Mouse (Mus musculus): ENCODE measurements around the gene Ccdc28b. TPM values are rescaled to one million over a fixed set of nuclear protein-coding genes. Genes with fewer than 3 reads are reported as not detected.

Ccdc28b gene
- 10 to 100 TPM; 35.0 to 41.0 TPM for total RNA-seq (2021)

DNA sequence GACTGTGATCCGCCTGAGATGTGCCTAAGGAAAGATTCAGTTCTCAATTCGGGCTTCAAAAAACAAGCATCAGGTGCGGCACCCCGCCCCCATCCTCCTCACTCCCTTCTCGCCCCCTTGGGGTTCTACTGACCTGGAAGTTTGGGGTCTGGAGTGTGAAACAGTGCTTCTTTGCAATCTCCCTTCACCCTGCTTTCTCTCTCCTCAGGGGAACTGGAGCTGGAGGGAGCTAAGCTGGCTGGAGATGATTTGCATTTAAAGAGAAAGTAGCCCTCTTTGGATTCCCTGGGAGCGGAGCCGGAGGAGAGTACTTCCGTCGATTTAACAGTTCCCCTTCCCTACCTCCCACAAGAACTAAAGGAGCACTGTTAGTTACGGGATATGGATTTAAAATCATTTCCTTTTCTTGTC is at the start of gene Ccdc28b:
Gene Ccdc28b (minus strand): TSS at position 267 of the 411 bp plus-strand sequence.
- intact Hi-C loops (cut with DNase I), result loop anchor here (1.0 kb wide), 1 partner anchor 17 kb away; no protein-coding TSS in a partner anchor
- DNase-seq, result peak; percentile 69 to 74

DNA sequence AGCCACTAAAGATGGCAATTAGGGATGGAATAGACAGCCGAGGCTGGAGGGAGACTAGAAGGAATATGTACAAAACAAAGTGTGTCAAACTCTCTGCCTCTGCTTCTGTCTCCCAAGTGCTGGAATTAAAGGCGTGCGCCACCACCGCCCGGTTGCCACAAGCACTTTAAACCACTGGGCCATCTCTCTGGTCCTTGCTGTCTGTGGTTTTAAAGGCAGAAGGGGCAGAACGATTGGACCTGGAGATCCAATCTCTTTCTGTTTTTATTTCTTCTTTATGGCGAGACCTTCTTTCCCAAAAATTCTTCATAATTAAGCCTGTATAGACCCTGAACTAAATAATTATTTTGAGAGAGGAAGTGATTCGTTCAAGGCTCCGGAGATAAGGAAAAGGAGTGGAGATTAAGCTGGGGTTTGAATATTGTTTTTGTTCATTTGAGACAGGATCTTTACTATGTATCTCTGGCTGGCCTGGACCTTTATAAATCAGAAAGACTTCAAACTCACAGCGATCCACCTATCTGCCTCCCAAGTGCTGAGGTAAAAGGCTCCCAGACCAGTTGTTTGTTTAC is 49.2 kb upstream of the Ccdc28b start:
- intact Hi-C loops (cut with DNase I), result loop anchor here (1.0 kb wide), 1 partner anchor 23 kb away; the partner anchor contains the start of gene Tmem39b
- DNase-seq, result peak in 1 of 2 experiments; percentile 15

DNA sequence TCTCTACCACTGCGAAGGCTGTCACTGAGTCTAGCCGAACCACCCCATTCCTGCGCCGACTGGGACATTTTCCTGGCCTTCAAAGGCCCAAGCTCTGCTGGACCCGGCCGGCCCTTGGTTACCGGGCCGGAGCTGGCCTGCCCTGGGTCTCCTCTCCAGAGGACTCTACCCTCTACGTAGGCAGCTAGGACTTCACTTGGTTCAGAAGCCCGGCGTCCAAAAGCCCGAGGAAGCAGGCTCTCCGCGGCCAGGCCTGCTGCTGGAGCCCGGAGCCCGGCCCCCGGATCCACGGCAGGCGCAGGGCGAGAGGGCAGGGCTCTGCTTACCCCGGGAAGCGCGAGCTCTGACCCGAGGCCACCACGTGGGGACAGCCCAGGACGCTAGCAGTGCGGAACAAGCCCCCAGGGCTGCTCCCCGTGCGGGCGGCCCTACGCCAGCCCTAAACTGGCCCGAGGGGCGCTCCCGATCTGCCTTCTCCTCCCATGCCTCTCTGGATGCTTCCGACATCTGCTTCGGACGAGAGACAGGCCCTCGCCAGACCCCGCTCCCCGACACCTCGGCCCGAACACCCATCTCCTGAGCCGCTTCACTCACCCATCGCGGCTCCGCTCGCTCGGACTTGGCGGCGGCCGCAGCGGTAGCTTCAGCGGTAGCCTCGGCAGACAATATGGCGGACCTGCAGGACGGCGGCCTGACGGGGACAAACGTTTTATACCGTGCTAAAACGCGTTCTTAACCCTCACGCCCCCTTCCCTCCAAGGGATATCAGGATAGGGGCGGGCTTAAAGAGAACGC is 48.5 kb upstream of the Ccdc28b start, which contains the start of gene Kpna6:
Gene Kpna6 (minus strand): TSS at position 685 of the 795 bp plus-strand sequence.
- peak; percentile 95 to 96 for DNase-seq
- intact Hi-C loops (cut with DNase I), result no loop called here

DNA sequence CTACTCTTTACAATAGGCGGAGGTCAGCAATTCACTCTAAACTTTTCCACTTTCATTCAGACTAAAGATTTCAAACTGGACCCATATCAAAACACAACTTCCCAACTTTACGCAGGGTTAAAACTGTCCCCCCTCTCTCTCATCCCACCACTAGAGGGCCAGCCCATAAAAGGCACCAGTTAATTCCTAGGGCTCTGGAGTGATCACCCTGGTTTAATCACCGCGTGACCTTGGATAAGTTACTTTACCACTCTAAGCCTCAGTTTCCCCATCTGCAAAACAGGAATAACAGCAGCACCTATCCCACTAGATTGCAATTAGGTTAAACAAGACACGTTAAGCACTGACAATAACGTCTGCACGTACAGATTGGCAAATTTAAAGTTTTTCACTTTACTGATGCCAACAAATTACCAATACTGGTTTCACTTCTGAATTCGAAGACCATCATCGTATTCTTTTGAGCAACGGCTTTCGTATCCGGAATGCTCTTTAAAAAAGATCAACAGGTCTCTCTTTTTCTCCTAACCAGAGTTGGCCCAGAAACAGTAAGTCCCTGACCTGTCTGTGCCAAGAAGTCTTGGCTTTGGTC is 47.8 kb upstream of the Ccdc28b start:
- intact Hi-C loops (cut with DNase I), result no loop called here
- DNase-seq, result peak; percentile 63 to 73

DNA sequence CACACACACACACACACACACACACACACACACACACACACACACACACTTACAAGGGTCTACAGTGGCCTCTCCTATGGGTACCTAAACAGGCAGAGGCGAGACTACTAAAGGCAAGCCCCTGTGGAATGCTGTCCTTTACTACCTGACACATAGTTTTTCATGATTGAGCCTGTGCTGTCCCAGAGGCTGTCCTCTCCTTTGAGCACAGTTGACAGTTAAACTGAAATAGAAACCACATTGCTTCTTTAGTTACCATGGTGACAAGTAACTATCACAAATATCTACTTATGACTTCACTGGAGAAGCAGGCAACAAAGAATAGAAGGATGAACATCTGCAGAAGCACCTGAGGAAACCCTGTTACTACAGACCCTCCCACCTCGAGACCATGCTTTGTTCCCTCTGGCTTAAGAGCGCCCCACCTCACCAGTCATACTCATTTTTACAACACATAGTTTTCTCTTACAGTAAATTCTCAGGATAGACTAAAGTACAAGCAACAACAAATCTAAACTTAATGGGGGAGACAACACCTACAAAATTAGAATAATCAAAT is 38.6 kb upstream of the Ccdc28b start:
- intact Hi-C loops (cut with DNase I), result no loop called here
- no peak for DNase-seq

DNA sequence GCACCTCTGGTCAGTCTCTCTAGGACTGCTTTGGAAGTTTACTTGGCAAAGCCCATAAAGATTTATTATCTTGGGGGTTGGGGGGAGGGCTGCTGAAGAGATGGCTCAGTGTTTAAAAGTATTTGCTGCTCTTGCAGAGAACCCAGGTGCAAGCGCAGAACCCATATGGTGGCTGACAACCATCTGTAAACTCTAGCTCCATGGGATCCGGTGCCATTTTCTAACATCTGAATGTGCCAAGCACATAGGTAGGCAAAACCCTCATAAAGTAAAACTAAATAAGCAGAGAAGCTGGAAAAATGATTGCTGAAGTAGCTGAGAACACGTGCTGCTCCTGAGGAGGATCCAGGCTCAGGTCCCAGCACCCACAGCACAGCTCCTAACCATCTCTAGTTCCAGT is 37.8 kb upstream of the Ccdc28b start:
- intact Hi-C loops (cut with DNase I), result no loop called here
- no peak for DNase-seq

DNA sequence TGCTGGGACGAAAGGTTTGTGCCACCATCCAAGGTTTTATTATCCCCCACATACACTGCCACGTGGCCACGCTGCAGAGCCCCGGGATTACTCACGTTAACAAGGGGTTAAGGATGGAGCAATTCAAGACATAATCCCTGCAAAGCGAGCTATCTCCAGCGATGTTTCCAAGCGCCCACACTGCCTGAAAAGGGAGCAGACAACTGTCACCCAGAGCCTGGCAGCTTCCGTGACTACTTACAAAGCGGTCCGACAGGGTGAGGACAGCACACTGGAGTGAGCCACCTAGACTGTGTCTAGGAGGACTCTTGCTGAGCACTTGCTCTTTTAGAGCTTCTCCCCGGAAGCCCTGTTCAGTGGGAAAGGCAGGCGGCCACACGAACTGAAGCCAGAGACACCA is 31.0 kb upstream of the Ccdc28b start:
- intact Hi-C loops (cut with DNase I), result no loop called here
- no peak for DNase-seq

DNA sequence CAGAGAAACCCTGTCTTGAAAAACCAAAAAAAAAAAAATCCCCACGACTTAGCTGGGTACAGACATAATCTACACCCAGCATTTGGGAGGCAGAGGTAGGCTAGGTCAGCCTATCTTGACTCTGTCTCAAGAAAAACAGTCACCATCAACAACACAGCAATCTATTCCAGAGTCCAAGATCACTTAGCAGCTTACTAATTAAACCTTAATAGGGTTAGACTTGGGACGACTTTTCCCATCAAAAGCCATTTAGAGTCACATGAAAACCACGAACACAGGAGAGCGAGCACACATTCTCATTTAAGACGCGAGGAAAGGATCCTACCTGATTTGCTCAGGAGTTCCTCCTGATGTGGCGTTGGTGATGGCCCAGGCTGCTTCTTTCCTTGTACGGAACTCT is 26.6 kb upstream of the Ccdc28b start:
- intact Hi-C loops (cut with DNase I), result no loop called here
- DNase-seq, result no peak

DNA sequence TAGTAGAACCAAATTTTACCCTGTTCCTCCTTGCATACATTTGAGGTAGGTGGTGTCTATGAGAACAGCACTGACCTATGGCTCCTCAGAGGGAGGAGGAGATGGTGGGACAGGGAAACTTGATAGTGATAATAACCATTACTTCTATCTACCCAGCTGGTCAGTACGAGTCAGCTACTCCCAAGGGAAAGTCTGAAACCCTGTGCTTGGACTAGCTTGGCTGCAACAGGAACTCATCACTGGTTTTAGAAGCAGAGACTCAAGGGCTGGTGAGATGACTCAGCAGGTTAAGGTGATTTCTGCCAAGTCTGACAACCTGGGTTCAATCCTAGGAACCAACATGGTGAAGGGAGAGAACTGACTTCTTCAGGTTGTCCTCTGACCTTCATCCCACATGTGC is 24.9 kb upstream of the Ccdc28b start:
- intact Hi-C loops (cut with DNase I), result no loop called here

GRCm38 (mm10) chr4:129645204-129645603 is 21.5 kb upstream of the Ccdc28b start:
- no peak for DNase-seq

More for the DNA sequence above, 24.9 kb upstream of the Ccdc28b start:
- no peak for DNase-seq

DNA sequence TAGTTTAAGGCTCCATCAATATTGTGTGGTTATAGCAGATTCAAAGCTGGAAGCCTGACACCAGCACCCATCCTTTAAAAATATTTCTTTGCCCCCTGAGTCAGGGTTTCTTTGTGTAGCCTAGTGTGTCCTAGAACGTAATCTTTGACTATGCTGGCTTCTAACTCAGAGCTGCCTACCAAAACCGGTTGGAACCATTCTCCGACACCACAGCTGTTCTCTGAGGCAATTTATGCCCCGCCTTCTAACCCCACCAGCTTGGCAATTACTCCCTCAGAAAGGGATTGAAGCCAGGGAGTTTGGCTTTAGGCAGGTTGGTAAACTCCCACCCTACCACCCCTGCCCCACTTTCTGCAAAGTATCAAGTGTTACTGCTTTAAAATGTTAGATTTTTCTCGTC is 18.0 kb upstream of the Ccdc28b start:
- intact Hi-C loops (cut with DNase I), result no loop called here
- DNase-seq, result no peak

More at GRCm38 (mm10) chr4:129645204-129645603, 21.5 kb upstream of the Ccdc28b start:
- intact Hi-C loops (cut with DNase I), result no loop called here

GRCm38 (mm10) chr4:129640638-129641467 is 17.1 kb upstream of the Ccdc28b start, which contains the start of gene Txlna:
Txlna (minus strand) TSS chr4:129641065.
- intact Hi-C loops (cut with DNase I), result loop anchor here (1.0 kb wide), 1 partner anchor 17 kb away; no protein-coding TSS in a partner anchor
- peak; percentile 97 to 98 for DNase-seq

DNA sequence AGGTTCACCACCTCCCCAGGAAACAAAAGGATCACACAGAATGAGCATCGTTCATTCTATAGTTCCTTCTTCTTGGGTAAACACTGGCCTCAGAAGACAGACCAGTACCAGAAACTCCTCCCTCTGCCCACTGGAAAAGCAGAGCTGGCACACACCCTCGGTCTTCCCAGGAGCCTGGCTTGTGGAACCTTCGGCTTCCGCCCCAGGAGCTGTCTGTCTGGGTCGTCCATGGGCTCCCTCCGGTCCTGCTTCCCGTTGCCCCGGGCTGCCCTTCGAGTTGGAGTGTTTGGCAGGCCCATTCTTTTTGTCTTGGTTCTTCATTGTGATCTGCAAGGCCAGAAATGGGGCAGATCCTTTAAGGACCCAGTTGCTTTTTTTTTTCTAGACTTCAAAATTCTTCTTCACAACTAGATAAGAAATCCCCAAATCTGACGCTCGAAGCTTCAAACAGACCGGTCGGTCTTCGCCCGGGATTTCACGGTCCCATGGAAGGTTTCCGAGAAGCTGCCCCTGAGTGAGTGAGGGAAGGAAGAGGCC is 16.4 kb upstream of the Ccdc28b start:
- DNase-seq, result peak; percentile 55 to 62
- intact Hi-C loops (cut with DNase I), result loop anchor here (1.0 kb wide), 1 partner anchor 16 kb away; no protein-coding TSS in a partner anchor

DNA sequence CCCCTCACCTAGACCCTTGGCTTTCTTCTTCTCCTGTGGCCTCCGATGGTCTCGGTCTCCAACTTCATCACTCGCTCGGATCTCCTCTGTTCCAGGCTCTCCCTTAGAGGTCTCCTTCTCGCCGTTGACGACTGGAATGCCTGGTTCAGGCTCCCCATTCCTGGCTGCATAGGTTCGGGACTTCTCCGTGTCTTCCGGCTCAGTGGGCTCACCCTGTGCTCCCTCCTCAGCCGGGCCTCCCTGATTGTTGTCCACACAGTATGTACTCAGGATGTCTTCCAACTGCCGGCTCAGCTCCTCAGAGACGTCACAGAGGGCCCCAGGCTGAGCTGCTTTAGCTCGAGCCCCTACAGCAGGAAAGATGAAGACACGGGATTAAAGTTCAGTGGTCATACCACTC is 15.5 kb upstream of the Ccdc28b start:
- intact Hi-C loops (cut with DNase I), result no loop called here

GRCm38 (mm10) chr4:129633852-129634251 is 10.1 kb upstream of the Ccdc28b start:
- intact Hi-C loops (cut with DNase I), result no loop called here
- DNase-seq, result no peak

More for the DNA sequence above, 15.5 kb upstream of the Ccdc28b start:
- no peak for DNase-seq

DNA sequence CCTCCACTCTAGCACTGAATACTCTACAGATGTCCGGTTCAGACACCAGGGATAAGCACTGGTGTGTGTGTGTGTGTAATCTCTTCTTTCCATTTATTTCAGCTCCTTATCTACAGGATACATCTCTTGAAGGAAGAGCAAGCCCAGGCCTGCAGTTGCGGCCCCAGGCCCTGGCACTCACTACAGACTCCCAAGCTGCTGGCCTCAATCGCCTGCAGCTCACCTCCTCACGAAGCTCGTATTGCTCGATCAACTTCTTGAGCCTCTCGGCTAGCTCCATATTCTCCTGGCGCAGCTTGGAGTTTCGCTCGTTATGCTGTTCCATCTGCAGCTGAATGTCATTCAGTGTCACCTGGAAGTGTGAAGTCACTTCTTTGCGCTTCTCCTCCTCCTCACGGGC is 8.1 kb upstream of the Ccdc28b start:
- no peak for DNase-seq
- intact Hi-C loops (cut with DNase I), result no loop called here

DNA sequence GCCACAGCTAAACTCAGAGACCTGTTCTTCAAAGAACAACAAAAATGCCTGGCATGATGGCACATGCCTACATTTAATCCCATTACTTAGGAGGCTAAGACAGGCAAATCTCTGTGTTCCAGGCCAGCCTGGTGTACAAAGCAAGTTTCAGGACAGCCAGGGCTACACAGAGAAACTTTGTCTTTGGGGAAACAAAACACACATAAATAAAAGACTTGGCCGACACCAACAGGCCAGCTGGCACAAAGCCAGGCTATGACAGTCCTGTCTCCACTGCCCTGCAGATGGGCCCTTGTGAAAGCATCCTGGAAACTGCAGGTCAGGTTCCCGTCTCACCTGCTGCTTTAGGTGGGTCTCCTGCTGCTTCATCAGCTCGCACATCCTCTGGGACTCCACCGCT is 7.2 kb upstream of the Ccdc28b start:
- intact Hi-C loops (cut with DNase I), result no loop called here
- DNase-seq, result no peak

DNA sequence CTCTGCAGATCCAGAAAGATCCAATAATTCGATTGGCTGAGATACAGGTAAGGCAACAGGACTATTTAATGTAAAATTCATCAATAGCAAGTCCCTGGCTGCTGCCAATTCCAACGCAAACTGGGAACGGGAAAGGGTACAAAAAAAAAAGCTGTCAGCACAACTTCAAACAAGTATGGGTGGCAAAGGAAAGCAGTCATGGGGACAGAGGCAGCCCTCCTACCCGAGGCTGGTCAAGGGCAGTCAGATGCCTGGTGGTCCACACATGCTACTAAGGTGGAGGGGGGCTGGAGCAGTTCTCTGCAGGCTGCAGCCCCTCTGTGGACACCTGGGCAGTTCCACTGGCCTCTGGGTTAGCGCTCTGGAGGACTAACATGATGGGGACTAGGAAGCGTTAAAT is 2.3 kb upstream of the Ccdc28b start:
- intact Hi-C loops (cut with DNase I), result no loop called here

DNA sequence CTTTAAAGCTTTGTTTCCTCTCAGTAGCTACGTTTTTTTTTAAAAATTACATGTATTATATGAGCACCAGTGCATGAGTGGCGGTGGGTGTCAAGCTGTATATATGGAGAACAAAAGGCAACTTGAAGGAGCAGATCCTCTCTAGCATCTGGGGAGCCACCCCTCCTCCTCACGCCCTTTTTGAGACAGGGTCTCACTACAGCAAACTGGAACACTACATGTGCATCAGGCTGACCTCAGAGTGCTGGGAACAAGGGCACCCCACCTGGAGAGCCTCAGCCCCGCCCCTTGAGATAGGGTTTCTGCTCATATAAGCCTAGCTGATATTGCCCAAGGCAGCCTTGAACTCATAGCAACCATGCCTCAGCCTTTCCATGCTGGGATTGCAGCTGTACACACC is 1.7 kb upstream of the Ccdc28b start:
- no peak for DNase-seq
- intact Hi-C loops (cut with DNase I), result no loop called here

More for the DNA sequence above, 2.3 kb upstream of the Ccdc28b start:
- DNase-seq, result no peak

DNA sequence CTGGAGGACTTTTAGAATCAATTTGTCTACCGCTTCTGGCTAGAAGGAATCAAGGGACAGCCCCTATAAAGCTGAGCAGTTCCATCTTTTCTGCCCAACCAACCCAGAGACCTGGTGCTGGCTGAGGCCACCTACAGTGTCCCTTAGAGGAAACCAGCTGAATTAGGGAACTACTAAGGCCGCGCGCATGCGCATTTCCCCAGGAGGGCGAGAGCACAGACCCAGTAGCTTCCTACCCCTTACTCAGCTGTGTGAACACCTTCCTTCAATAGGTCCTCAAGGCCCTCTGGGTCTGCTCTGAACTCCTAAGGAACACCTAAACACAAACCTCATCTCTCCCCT is 1.3 kb upstream of the Ccdc28b start:
- peak; percentile 48 to 62 for DNase-seq
- intact Hi-C loops (cut with DNase I), result no loop called here
